Mouse (Mus musculus): Measurements from ENCODE around the gene Spty2d1. TPM values are rescaled to one million over a fixed set of nuclear protein-coding genes. Genes with fewer than 3 reads are reported as not detected.
A peak's percentile ranks its signal among the peaks of the same experiment; 100 is the strongest.

Gene Spty2d1
- polyA plus RNA-seq, 1 experiment from 2014 or later = 7.8 TPM

- peaks cover 29% of the 10 kb centered on the region for H3K36me3 ChIP-seq (ENCODE audit: control insufficient read depth, insufficient read depth, low read length)
- H3K27me3 ChIP-seq (replicated peaks; ENCODE audit: control insufficient read depth, insufficient read depth, low read length) = no peaks in the 10 kb centered on the region
- no peak overlapping the region for H3K4me3 ChIP-seq (ENCODE audit: low read depth, low read length)
- H3K4me1 ChIP-seq (ENCODE audit: control insufficient read depth, insufficient read depth, low read length) = peaks cover 21% of the 10 kb centered on the region; the same call in 1 of the 2 replicates
- no peak overlapping the region for H3K9ac ChIP-seq (ENCODE audit: low read length)
- WGBS = 75% methylated on average over 5 of the region's 5 CpGs
- H3K9me3 ChIP-seq (replicated peaks; ENCODE audit: control insufficient read depth, low read length) = no peaks in the 10 kb centered on the region
- DNase-seq (ENCODE audit: low spot score) (no peak), ATAC-seq (no peak)
- H3K27ac ChIP-seq (ENCODE audit: low read depth, low read length) = peak overlapping the region; percentile 67; the same call in 1 of the 2 replicates
- H3K4me2 ChIP-seq (ENCODE audit: low read length) = no peak overlapping the region
Observed at GRCm38 (mm10) chr7:47001125-47001899, 6.9 kb downstream of the Spty2d1 start.

GRCm38 (mm10) chr7:47000644-47000983 lies 7.6 kb downstream of the Spty2d1 start:
- Histone ChIP-seq H3K4me3 (ENCODE audit: low read depth, low read length) (no peak overlapping the region), H3K4me1 (ENCODE audit: control insufficient read depth, insufficient read depth, low read length) (peaks cover 21% of the 10 kb centered on the region; the same call in 1 of the 2 replicates), H3K36me3 (ENCODE audit: control insufficient read depth, insufficient read depth, low read length) (peaks cover 36% of the 10 kb centered on the region), H3K4me2 (ENCODE audit: low read length) (no peak overlapping the region), H3K27ac (ENCODE audit: low read depth, low read length) (peak overlapping the region; percentile 67; the same call in 1 of the 2 replicates), H3K9me3 (replicated peaks; ENCODE audit: control insufficient read depth, low read length) (no peaks in the 10 kb centered on the region), H3K27me3 (replicated peaks; ENCODE audit: control insufficient read depth, insufficient read depth, low read length) (no peaks in the 10 kb centered on the region), H3K9ac (ENCODE audit: low read length) (no peak overlapping the region)
- ATAC-seq = peak; percentile 96
- peak; percentile 88 for DNase-seq (ENCODE audit: low spot score)
- 22% methylated on average over 3 of the region's 3 CpGs for WGBS

GRCm38 (mm10) chr7:46999983-47000643 lies 8.1 kb downstream of the Spty2d1 start:
- 76% methylated on average over 8 of the region's 8 CpGs for WGBS
- no peaks in the 10 kb centered on the region for H3K27me3 ChIP-seq (replicated peaks; ENCODE audit: control insufficient read depth, insufficient read depth, low read length)
- DNase-seq (ENCODE audit: low spot score) = no peak
- no peak overlapping the region for H3K4me2 ChIP-seq (ENCODE audit: low read length)
- peaks cover 41% of the 10 kb centered on the region for H3K36me3 ChIP-seq (ENCODE audit: control insufficient read depth, insufficient read depth, low read length)
- no peak overlapping the region for H3K9ac ChIP-seq (ENCODE audit: low read length)
- H3K4me3 ChIP-seq (ENCODE audit: low read depth, low read length) = no peak overlapping the region
- no peaks in the 10 kb centered on the region for H3K9me3 ChIP-seq (replicated peaks; ENCODE audit: control insufficient read depth, low read length)
- peak overlapping the region; percentile 67; the same call in 1 of the 2 replicates for H3K27ac ChIP-seq (ENCODE audit: low read depth, low read length)
- ATAC-seq = no peak
- H3K4me1 ChIP-seq (ENCODE audit: control insufficient read depth, insufficient read depth, low read length) = peaks cover 21% of the 10 kb centered on the region; the same call in 1 of the 2 replicates

- peaks cover 53% of the 10 kb centered on the region for H3K36me3 ChIP-seq (ENCODE audit: control insufficient read depth, insufficient read depth, low read length)
- H3K4me3 ChIP-seq (ENCODE audit: low read depth, low read length) = no peak overlapping the region
- peaks cover 21% of the 10 kb centered on the region; the same call in 1 of the 2 replicates for H3K4me1 ChIP-seq (ENCODE audit: control insufficient read depth, insufficient read depth, low read length)
- no peak overlapping the region for H3K4me2 ChIP-seq (ENCODE audit: low read length)
- no peak overlapping the region for H3K9ac ChIP-seq (ENCODE audit: low read length)
- WGBS = 88% methylated on average over 2 of the region's 2 CpGs
- no peak overlapping the region for H3K27ac ChIP-seq (ENCODE audit: low read depth, low read length)
- H3K27me3 ChIP-seq (replicated peaks; ENCODE audit: control insufficient read depth, insufficient read depth, low read length) = no peaks in the 10 kb centered on the region
- ATAC-seq (no peak), DNase-seq (ENCODE audit: low spot score) (no peak)
- no peaks in the 10 kb centered on the region for H3K9me3 ChIP-seq (replicated peaks; ENCODE audit: control insufficient read depth, low read length)
Observed at GRCm38 (mm10) chr7:46998942-46999341, 9.3 kb downstream of the Spty2d1 start.

GRCm38 (mm10) chr7:46997644-46998395 lies 10.4 kb downstream of the Spty2d1 start:
- WGBS = 77% methylated on average over 21 of the region's 21 CpGs
- no peak for DNase-seq (ENCODE audit: low spot score)

GRCm38 (mm10) chr7:46997008-46997407 lies 11.2 kb downstream of the Spty2d1 start:
- Histone ChIP-seq H3K27ac (ENCODE audit: low read depth, low read length) (no peak overlapping the region), H3K4me2 (ENCODE audit: low read length) (no peak overlapping the region), H3K4me3 (ENCODE audit: low read depth, low read length) (no peak overlapping the region), H3K9ac (ENCODE audit: low read length) (no peak overlapping the region), H3K9me3 (replicated peaks; ENCODE audit: control insufficient read depth, low read length) (no peaks in the 10 kb centered on the region), H3K4me1 (ENCODE audit: control insufficient read depth, insufficient read depth, low read length) (peaks cover 10% of the 10 kb centered on the region; the same call in 1 of the 2 replicates), H3K27me3 (replicated peaks; ENCODE audit: control insufficient read depth, insufficient read depth, low read length) (no peaks in the 10 kb centered on the region), H3K36me3 (ENCODE audit: control insufficient read depth, insufficient read depth, low read length) (peaks cover 70% of the 10 kb centered on the region)
- ATAC-seq = no peak
- no peak for DNase-seq (ENCODE audit: low spot score)
- 82% methylated on average over 4 of the region's 4 CpGs for WGBS

More at GRCm38 (mm10) chr7:46997644-46998395, 10.4 kb downstream of the Spty2d1 start:
- H3K4me1 ChIP-seq (ENCODE audit: control insufficient read depth, insufficient read depth, low read length) = peaks cover 18% of the 10 kb centered on the region; the same call in 1 of the 2 replicates
- no peaks in the 10 kb centered on the region for H3K9me3 ChIP-seq (replicated peaks; ENCODE audit: control insufficient read depth, low read length)
- peak overlapping the region; percentile 48; the same call in 1 of the 2 replicates for H3K27ac ChIP-seq (ENCODE audit: low read depth, low read length)
- ATAC-seq = no peak
- peaks cover 64% of the 10 kb centered on the region for H3K36me3 ChIP-seq (ENCODE audit: control insufficient read depth, insufficient read depth, low read length)
- no peak overlapping the region for H3K4me3 ChIP-seq (ENCODE audit: low read depth, low read length)
- no peaks in the 10 kb centered on the region for H3K27me3 ChIP-seq (replicated peaks; ENCODE audit: control insufficient read depth, insufficient read depth, low read length)
- no peak overlapping the region for H3K4me2 ChIP-seq (ENCODE audit: low read length)
- H3K9ac ChIP-seq (ENCODE audit: low read length) = no peak overlapping the region

GRCm38 (mm10) chr7:46995558-46995957 lies 12.7 kb downstream of the Spty2d1 start:
- DNase-seq (ENCODE audit: low spot score) (no peak), ATAC-seq (no peak)
- Histone ChIP-seq H3K4me3 (ENCODE audit: low read depth, low read length) (no peak overlapping the region), H3K27ac (ENCODE audit: low read depth, low read length) (no peak overlapping the region), H3K36me3 (ENCODE audit: control insufficient read depth, insufficient read depth, low read length) (peaks cover 79% of the 10 kb centered on the region), H3K4me2 (ENCODE audit: low read length) (no peak overlapping the region), H3K27me3 (replicated peaks; ENCODE audit: control insufficient read depth, insufficient read depth, low read length) (no peaks in the 10 kb centered on the region), H3K4me1 (ENCODE audit: control insufficient read depth, insufficient read depth, low read length) (0 out of 2 replicates have a peak, but pooled peaks cover 4% of the 10 kb centered on the region), H3K9ac (ENCODE audit: low read length) (no peak overlapping the region), H3K9me3 (replicated peaks; ENCODE audit: control insufficient read depth, low read length) (no peaks in the 10 kb centered on the region)
- 96% methylated on average over 3 of the region's 3 CpGs for WGBS

- Histone ChIP-seq H3K4me3 (ENCODE audit: low read depth, low read length) (no peak overlapping the region), H3K27me3 (replicated peaks; ENCODE audit: control insufficient read depth, insufficient read depth, low read length) (no peaks in the 10 kb centered on the region), H3K4me2 (ENCODE audit: low read length) (no peak overlapping the region), H3K9me3 (replicated peaks; ENCODE audit: control insufficient read depth, low read length) (no peaks in the 10 kb centered on the region), H3K9ac (ENCODE audit: low read length) (no peak overlapping the region), H3K27ac (ENCODE audit: low read depth, low read length) (no peak overlapping the region), H3K4me1 (ENCODE audit: control insufficient read depth, insufficient read depth, low read length) (no peaks in the 10 kb centered on the region), H3K36me3 (ENCODE audit: control insufficient read depth, insufficient read depth, low read length) (peaks cover 71% of the 10 kb centered on the region)
- WGBS = 90% methylated on average over 8 of the region's 8 CpGs
- DNase-seq (ENCODE audit: low spot score) (no peak), ATAC-seq (no peak)
Observed at GRCm38 (mm10) chr7:46993079-46993478, 15.1 kb downstream of the Spty2d1 start.
